Mouse (Mus musculus): ENCODE data around the gene Fstl4.

Gene Fstl4

DNA sequence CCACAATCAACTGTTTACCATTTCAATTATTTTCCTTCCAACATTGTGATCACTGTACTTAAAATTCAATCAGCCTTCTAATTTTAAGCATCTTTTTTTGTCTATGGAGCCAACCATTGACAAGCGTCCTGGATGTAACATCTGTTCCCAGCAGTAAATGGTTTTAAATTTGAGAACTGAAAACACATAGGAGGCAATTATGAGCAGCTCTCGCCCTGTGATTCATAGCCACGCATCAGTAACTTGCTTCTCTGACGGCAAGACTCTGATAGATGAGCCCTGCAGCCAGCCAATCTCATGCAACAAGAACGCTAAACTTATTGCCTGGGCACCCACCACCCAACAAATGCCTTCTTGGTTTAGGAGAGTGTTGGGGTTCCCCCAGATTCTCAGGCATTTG, 467.4 kb downstream of the Fstl4 start:
- no peak for DNase-seq (ENCODE audit: low spot score)

DNA sequence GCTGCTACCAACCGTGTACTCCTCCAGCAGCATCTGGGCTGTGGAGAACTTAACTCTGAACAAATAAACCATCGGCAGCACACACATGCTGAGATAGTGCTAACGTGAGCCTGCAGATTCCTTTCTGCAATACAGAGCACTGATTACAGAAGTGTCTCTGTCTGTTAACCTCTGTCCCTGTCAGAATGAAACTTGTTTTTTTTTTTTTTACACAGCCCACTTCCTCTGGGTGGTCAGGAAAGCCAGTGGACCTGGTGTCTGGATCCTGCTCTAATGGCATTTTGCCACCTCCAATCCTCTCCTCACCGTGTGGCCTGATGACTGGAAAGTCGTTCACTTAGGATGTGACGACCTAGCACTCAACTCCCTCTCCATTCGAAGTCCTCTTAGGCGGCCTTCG, 469.2 kb downstream of the Fstl4 start:
- DNase-seq (ENCODE audit: low spot score) = no peak
